ENCODE assay signal across 28 mouse cellular contexts in genomic region chr8:46468400-46468799, GRCm38 (mm10). TPM values are rescaled to one million over a fixed set of nuclear protein-coding genes. Genes with fewer than 3 reads are reported as not detected.
DNase-seq lines count a peak whose midpoint lies in the region; ATAC-seq and TF ChIP-seq lines count a peak whose summit lies in the region.
"Had no signal": no experiment of that assay in that cellular context is flagged by ENCODE, and none has a peak within 500 bp of the region (broad histone marks: within the 10 kb centered on the region; RNA-seq: fewer than 3 reads in every experiment).

No protein-coding gene starts in this region.

- H3K27ac ChIP-seq in liver, adult 2 months (replicated peaks; ENCODE audit: insufficient read depth, low read depth, low read length), result no peak overlapping the region
- no peak overlapping the region for H3K27ac ChIP-seq in liver, embryonic 11.5 days (ENCODE audit: low read depth, low read length)
- H3K27ac ChIP-seq in MEL (ENCODE audit: control insufficient read depth, low read depth, low read length), result no peak overlapping the region
- no peak overlapping the region for H3K27ac ChIP-seq in layer of hippocampus, adult 2 months
- H3K27ac ChIP-seq: embryonic facial prominence, embryonic 12.5 days; embryonic facial prominence, embryonic 15.5 days; gastrocnemius, adult 2 months; heart, embryonic 15.5 days; hindbrain, embryonic 12.5 days; hindbrain, embryonic 15.5 days had no signal

- no peak for TF ChIP-seq RAD21 in MEL (IDR thresholded peaks at IDR 0.05; ENCODE audit: low read depth, low read length)

- 32% methylated on average over 2 of the region's 2 CpGs for WGBS in liver, adult 2 months
- 56% methylated on average over 2 of the region's 2 CpGs for WGBS in liver, embryonic 11.5 days

- H3K9ac ChIP-seq in liver, adult 2 months (ENCODE audit: low read depth, low read length), result no peak overlapping the region
- no peak overlapping the region for H3K9ac ChIP-seq in liver, embryonic 11.5 days (ENCODE audit: low read depth, low read length)
- H3K9ac ChIP-seq in MEL (ENCODE audit: control insufficient read depth, low read depth, low read length, poor library complexity, severe bottlenecking), result no peak overlapping the region
- H3K9ac ChIP-seq: embryonic facial prominence, embryonic 12.5 days; embryonic facial prominence, embryonic 15.5 days; forebrain, postnatal 0 days; heart, embryonic 12.5 days; heart, embryonic 15.5 days; hindbrain, embryonic 12.5 days; hindbrain, embryonic 15.5 days had no signal

- peak; percentile 71 for DNase-seq in liver, adult 2 months (ENCODE audit: extremely low read depth, low read depth, low spot score)
- DNase-seq in liver, embryonic 11.5 days (ENCODE audit: low spot score), result no peak
- peak; percentile 49 for DNase-seq in 416B (ENCODE audit: low read depth)
- peak; percentile 76 for DNase-seq in MEL (ENCODE audit: low read depth, low spot score)
- DNase-seq in layer of hippocampus, adult 2 months (ENCODE audit: low spot score in 2 of 2), result no peak
- DNase-seq in layer of hippocampus, postnatal 14 days (ENCODE audit: low spot score in 2 of 2), result no peak
- DNase-seq in thymus, postnatal 14 days, result no peak
- DNase-seq: adrenal gland, postnatal 14 days; B cell, adult 2 months; cerebellum, adult 11-12 months; cerebellum, adult 8-10 months; cerebellum, postnatal 10 days; forebrain, postnatal 0 days; gastrocnemius, adult 2 months; gastrocnemius, postnatal 14 days; heart, adult 18-20 months; heart, postnatal 10 days; heart, postnatal 4 days had no signal

- H3K4me3 ChIP-seq in liver, adult 2 months (ENCODE audit: insufficient read depth, low read depth, low read length), result no peak overlapping the region
- no peak overlapping the region for H3K4me3 ChIP-seq in liver, embryonic 11.5 days (ENCODE audit: low read depth, low read length)
- no peak overlapping the region for H3K4me3 ChIP-seq in MEL (ENCODE audit: control insufficient read depth in 1 of 2, insufficient read depth in 1 of 2, low read depth in 2 of 2, low read length in 2 of 2)
- no peak overlapping the region for H3K4me3 ChIP-seq in layer of hippocampus, adult 2 months
- H3K4me3 ChIP-seq: embryonic facial prominence, embryonic 12.5 days; embryonic facial prominence, embryonic 15.5 days; gastrocnemius, adult 2 months; heart, embryonic 12.5 days; heart, embryonic 15.5 days; hindbrain, embryonic 12.5 days; hindbrain, embryonic 15.5 days had no signal

- peaks cover 16% of the 10 kb centered on the region for H3K36me3 ChIP-seq in liver, adult 2 months (ENCODE audit: control insufficient read depth, insufficient read depth, low read length)
- 0 out of 2 replicates have a peak, but pooled peaks cover 3% of the 10 kb centered on the region for H3K36me3 ChIP-seq in liver, embryonic 11.5 days (ENCODE audit: control insufficient read depth, insufficient read depth, low read length)
- peaks cover 0 to 27% of the 10 kb centered on the region in 2 experiments; a peak in 2 of 4 replicates for H3K36me3 ChIP-seq in MEL (ENCODE audit: control insufficient read depth in 1 of 2, insufficient read depth in 2 of 2, low read length in 2 of 2)
- H3K36me3 ChIP-seq: embryonic facial prominence, embryonic 12.5 days; embryonic facial prominence, embryonic 15.5 days; heart, embryonic 12.5 days; heart, embryonic 15.5 days; hindbrain, embryonic 12.5 days; hindbrain, embryonic 15.5 days had no signal

- H3K79me2 ChIP-seq in liver, adult 2 months (ENCODE audit: control insufficient read depth, insufficient read depth, low read length), result peaks cover 15% of the 10 kb centered on the region
- peaks cover 20% of the 10 kb centered on the region for H3K79me2 ChIP-seq in MEL (ENCODE audit: control insufficient read depth, insufficient read depth, low read length, poor library complexity)

- ATAC-seq in liver, embryonic 11.5 days (replicated peaks; ENCODE audit: low FRiP score), result no peak
- ATAC-seq in common myeloid progenitor, adult 5-6 weeks (replicated peaks; ENCODE audit: low read depth, poor library complexity, severe bottlenecking), result 0 out of 2 replicates have a peak, but pooled peaks have one; percentile 4
- ATAC-seq: CD4-positive, CD25-positive, alpha-beta regulatory T cell, adult 4 months; forebrain, embryonic 14.5 days; forebrain, postnatal 0 days; Patski had no signal

- TF ChIP-seq POLR2A in liver, adult 2 months (IDR thresholded peaks at IDR 0.05; ENCODE audit: extremely low read depth, insufficient read depth, low read length), result no peak
- no peak for TF ChIP-seq POLR2A in MEL (IDR thresholded peaks at IDR 0.05; ENCODE audit: control insufficient read depth in 1 of 2, insufficient read depth in 1 of 2, low read depth in 1 of 2, low read length in 2 of 2, poor library complexity in 1 of 2)

- no peak for TF ChIP-seq CTCF in liver, adult 2 months (IDR thresholded peaks at IDR 0.05; ENCODE audit: low read depth, low read length)
- TF ChIP-seq CTCF in MEL (IDR thresholded peaks at IDR 0.05 in 2 of 3, conservative IDR thresholded peaks at IDR 0.05 in 1 of 3; ENCODE audit: control insufficient read depth in 1 of 3, insufficient read depth in 1 of 3, low read depth in 2 of 3, low read length in 3 of 3, poor library complexity in 1 of 3, severe bottlenecking in 1 of 3), result no peak
- TF ChIP-seq CTCF in layer of hippocampus, adult 2 months (conservative IDR thresholded peaks at IDR 0.05), result no peak

- H3K27me3 ChIP-seq in liver, adult 2 months (ENCODE audit: control insufficient read depth, insufficient read depth, low read length), result no peaks in the 10 kb centered on the region
- H3K27me3 ChIP-seq in liver, embryonic 11.5 days (replicated peaks; ENCODE audit: control insufficient read depth, insufficient read depth, low read length), result no peaks in the 10 kb centered on the region
- H3K27me3 ChIP-seq in MEL (ENCODE audit: control insufficient read depth in 1 of 2, insufficient read depth in 2 of 2, low read length in 2 of 2), result no peaks in the 10 kb centered on the region
- H3K27me3 ChIP-seq: embryonic facial prominence, embryonic 15.5 days; heart, embryonic 12.5 days; heart, embryonic 15.5 days; hindbrain, embryonic 15.5 days; Patski had no signal

- H3K4me2 ChIP-seq in liver, embryonic 11.5 days, result no peak overlapping the region
- H3K4me2 ChIP-seq: embryonic facial prominence, embryonic 12.5 days; embryonic facial prominence, embryonic 15.5 days; heart, embryonic 12.5 days; heart, embryonic 15.5 days; hindbrain, embryonic 12.5 days; hindbrain, embryonic 15.5 days had no signal

- peaks cover 5% of the 10 kb centered on the region; the same call in 1 of the 2 replicates for H3K4me1 ChIP-seq in liver, adult 2 months (ENCODE audit: control insufficient read depth, insufficient read depth, low read length)
- peaks cover 13% of the 10 kb centered on the region; the same call in 1 of the 2 replicates for H3K4me1 ChIP-seq in liver, embryonic 11.5 days (replicated peaks; ENCODE audit: control insufficient read depth, insufficient read depth, low read length)
- peaks cover 12 to 22% of the 10 kb centered on the region in 2 experiments for H3K4me1 ChIP-seq in MEL (ENCODE audit: control insufficient read depth in 1 of 2, insufficient read depth in 2 of 2, low read length in 2 of 2)

- peak; percentile 77 to 82 for TF ChIP-seq EP300 in MEL (IDR thresholded peaks at IDR 0.05; ENCODE audit: low read depth in 1 of 2, low read length in 2 of 2)

- H3K9me3 ChIP-seq in liver, embryonic 11.5 days (ENCODE audit: control insufficient read depth, low read length), result no peaks in the 10 kb centered on the region
- H3K9me3 ChIP-seq in MEL (replicated peaks; ENCODE audit: insufficient read depth, low read length), result no peaks in the 10 kb centered on the region
- H3K9me3 ChIP-seq: embryonic facial prominence, embryonic 12.5 days; embryonic facial prominence, embryonic 15.5 days; heart, embryonic 12.5 days; heart, embryonic 15.5 days; hindbrain, embryonic 12.5 days; hindbrain, embryonic 15.5 days had no signal

TF ChIP-seq in MEL, 35 proteins besides CTCF, POLR2A, EP300 and RAD21 (continues in another document):
- TF ChIP-seq SIN3A (IDR thresholded peaks at IDR 0.05; ENCODE audit: low read length), result peak; percentile 68; the same call in 1 of the 2 replicates
- TF ChIP-seq ZC3H11A (IDR thresholded peaks at IDR 0.05; ENCODE audit: low read depth, low read length), result no peak
- 0 out of 2 replicates have a peak, but pooled peaks have one; percentile 20 for TF ChIP-seq HCFC1 (IDR thresholded peaks at IDR 0.05; ENCODE audit: low read depth, low read length)
- no peak for TF ChIP-seq SMC3 (IDR thresholded peaks at IDR 0.05; ENCODE audit: low read depth, low read length)
- no peak for TF ChIP-seq USF2 (IDR thresholded peaks at IDR 0.05; ENCODE audit: borderline replicate concordance in 1 of 2, insufficient read depth in 1 of 2, low read depth in 1 of 2, low read length in 2 of 2)
- peak; percentile 72 for TF ChIP-seq GATA1 (IDR thresholded peaks at IDR 0.05; ENCODE audit: low read depth, low read length)
- TF ChIP-seq CHD2 (IDR thresholded peaks at IDR 0.05; ENCODE audit: low read length), result no peak
- 0 out of 2 replicates have a peak, but pooled peaks have one; percentile 4 for TF ChIP-seq NRF1 (IDR thresholded peaks at IDR 0.05; ENCODE audit: insufficient read depth, low read depth, low read length, poor library complexity, severe bottlenecking)
- no peak for TF ChIP-seq E2F4 (IDR thresholded peaks at IDR 0.05; ENCODE audit: borderline replicate concordance, low read depth, low read length)
- TF ChIP-seq NELFE (IDR thresholded peaks at IDR 0.05; ENCODE audit: low read depth, low read length), result no peak
- 0 out of 2 replicates have a peak, but pooled peaks have one; percentile 48 for TF ChIP-seq MYC (IDR thresholded peaks at IDR 0.05; ENCODE audit: low read depth, low read length)
- no peak for TF ChIP-seq MYB (IDR thresholded peaks at IDR 0.05; ENCODE audit: low read depth, low read length)
- TF ChIP-seq CHD1 (IDR thresholded peaks at IDR 0.05; ENCODE audit: low read depth, low read length), result no peak
- TF ChIP-seq UBTF (IDR thresholded peaks at IDR 0.05; ENCODE audit: borderline replicate concordance, insufficient read depth, low read depth, low read length), result no peak
- no peak for TF ChIP-seq ELF1 (IDR thresholded peaks at IDR 0.05; ENCODE audit: low read depth, low read length)
- TF ChIP-seq RCOR1 (IDR thresholded peaks at IDR 0.05; ENCODE audit: low read depth, low read length), result peak; percentile 70
- no peak for TF ChIP-seq ZNF384 (IDR thresholded peaks at IDR 0.05; ENCODE audit: low read depth, low read length)

RNA-seq across cellular contexts. Expression of gene Acsl1, which starts 2.4 kb away (rescaled TPM):
- total RNA-seq in liver, adult 2 months (2014; rRNA removed), result 447 and 506 TPM in 2 replicates
- polyA plus RNA-seq in liver, adult 2 months (2012; rRNA removed), result 322 and 338 TPM in 2 replicates
- 47.3 and 50.7 TPM in 2 replicates for polyA plus RNA-seq in liver, embryonic 11.5 days (2014; fragmentation: Nextera tagmentation; extraction: Ambion mirVana)
- total RNA-seq in MEL (2012; rRNA removed), result 25.1 and 26.2 TPM in 2 replicates
- polyA plus RNA-seq in MEL (2012; ENCODE audit: insufficient read depth in 1 of 2, insufficient read length in 2 of 2, low read depth in 1 of 2, low replicate concordance in 2 of 2, missing spikeins in 1 of 2), result 10 to 100 TPM in 1 of 2 experiments, not detected in 1; 33.9 TPM
- total RNA-seq in common myeloid progenitor, adult 5-6 weeks (2017), result 70.3 and 103 TPM in 2 replicates
- total RNA-seq in layer of hippocampus, adult 2 months (2021), result 10 to 100 TPM; 41.8 to 43.5 TPM
- 10 to 100 TPM; 47.8 to 50.2 TPM for total RNA-seq in layer of hippocampus, postnatal 14 days (2021)

Comparison
In these comparisons a context has a peak if more than half of its experiments do, and no peak if none do; other contexts are left out.
1. DNase-seq: peak in liver, adult 2 months (single experiment), 416B (single experiment) and MEL (single experiment); none in liver, embryonic 11.5 days (single experiment), layer of hippocampus, adult 2 months (0 of 2), layer of hippocampus, postnatal 14 days (0 of 2) and thymus, postnatal 14 days (single experiment).